Mouse (Mus musculus) retina, adult 2 months (tissue): ENCODE results near the gene Gm10428.
"Not testable (repeated sequence)": the region's sequence is repeated elsewhere in the genome, so short reads cannot be mapped to it uniquely, and the experiment has no call there.

Source experiments
- DNase-seq: peaks from one replicate; pipeline ENCODE4 v3.0.0-alpha.2; 2012; ENCODE audit warnings: low read depth, low spot score

Gene Gm10428

DNA sequence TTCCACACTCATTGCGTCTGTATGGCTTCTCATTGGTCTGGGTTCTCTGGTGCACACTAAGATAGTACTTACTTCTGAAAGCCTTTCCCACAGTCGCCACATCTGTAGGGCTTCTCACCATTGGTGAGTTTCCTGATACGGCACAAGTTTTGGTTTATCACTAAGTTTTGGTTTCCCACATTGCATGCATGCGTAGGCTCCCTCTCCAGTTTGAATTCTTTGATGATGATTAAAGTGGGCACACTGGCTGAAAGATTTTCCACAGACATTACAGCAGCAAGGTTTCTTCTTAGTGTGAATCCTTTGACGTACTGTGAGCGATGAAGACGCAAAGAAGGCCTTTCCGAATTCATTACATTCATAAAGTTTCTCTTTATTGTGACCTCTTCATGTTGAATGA is at the start of gene Gm10428:
Gm10428 (plus strand) TSS at position 321 of the 400 bp plus-strand sequence.
- no peak for DNase-seq

DNA sequence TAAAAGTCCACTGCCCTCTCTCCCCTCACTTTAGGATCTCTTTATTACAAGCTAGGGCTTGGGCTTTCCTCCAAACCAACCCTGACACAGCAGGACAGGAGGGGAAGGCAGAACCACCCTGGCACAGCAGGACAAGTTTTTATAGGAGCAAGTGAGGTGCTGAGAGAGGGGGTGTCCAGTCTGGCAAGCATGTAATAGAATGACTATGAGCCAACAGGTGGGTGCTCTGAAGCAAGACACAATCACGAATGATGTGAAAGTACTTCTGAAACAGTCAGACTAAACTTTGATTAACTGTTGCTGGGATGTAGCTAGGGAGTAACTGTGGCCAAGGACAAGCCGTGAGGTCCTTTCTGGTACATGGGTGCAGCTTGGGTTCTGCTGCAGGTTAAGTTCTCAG is 46.8 kb upstream of the Gm10428 start:
- no peak for DNase-seq

GRCm38 (mm10) chr11:62708252-62708651 is 44.6 kb upstream of the Gm10428 start:
- DNase-seq, result no peak

DNA sequence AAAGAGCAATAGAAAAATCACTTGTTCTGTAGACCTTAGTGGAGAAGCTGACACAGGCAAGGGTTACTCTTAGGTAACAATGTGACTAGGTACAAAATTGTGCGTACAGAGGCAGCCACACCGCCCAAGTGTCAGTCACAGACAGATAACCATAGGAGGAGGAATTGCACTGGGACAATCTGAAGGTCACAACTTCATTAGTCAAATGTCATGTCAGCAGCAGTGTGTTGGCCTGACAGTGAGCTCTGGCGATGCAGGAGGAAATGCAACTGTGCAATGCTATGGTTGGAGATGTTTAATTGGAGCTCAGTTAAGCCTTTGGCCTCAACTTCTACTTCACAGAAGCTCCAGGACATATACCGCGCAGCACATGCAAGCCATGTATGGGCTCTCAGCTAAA is 42.2 kb upstream of the Gm10428 start:
- DNase-seq, result no peak

DNA sequence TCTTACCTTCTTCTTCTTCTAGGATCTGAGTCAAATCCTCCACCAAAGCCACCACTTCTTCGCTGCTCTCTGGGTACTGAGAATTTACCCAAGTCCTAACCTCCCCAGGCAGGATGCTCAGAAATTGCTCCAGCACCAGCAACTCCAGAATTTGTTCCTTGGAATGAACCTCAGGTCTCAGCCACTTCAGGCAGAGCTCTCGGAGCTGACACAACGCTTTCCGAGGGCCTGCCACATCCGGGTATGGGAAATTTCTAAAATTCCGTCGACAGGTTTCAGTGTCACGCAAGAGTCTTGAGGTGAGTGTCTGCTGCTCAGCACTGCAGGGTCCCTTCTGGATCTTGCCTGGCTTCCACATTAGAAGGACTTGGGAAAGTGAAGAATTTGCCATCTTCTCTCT is 24.6 kb upstream of the Gm10428 start:
- DNase-seq, result no peak

DNA sequence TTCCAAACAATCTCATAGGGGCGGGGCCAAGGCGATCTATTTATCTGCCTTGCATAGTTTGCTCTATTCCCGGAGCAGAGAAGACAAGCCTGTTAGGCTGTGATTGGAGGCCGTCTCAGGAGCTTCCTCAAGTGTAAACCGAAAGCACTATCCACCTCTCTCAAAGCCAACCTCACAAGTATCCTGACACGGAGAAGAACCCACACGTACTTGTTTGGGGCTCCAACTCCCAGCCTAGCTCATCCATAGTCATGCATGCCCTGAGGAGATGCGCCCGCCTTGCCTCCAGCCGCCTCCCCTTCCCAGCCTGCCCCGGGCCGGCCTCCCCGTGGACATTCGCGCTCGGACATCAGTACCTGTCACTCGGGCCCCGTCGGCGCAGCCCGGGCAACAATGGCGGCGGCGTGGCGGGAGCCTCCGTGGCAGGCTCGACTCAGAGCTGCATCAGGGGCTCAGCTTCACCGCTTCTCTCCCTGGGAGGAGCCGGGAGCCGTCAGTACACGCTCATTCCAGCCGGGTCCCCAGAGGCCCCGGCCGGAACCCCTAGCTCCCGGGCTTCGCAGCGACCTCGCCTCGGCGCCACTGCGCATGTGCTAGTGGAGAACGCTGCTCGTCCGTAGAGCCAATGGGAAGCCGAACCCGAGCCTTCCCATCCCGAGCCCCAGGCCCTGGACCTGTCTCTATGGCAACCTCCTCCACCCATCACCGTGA is 21.4 kb upstream of the Gm10428 start, which contains the start of gene Zfp287:
Zfp287 (minus strand) TSS at position 595 of the 711 bp plus-strand sequence.
- DNase-seq, result peak; percentile 78

- no peak for DNase-seq
These were observed 20.9 kb upstream of the Gm10428 start for GRCm38 (mm10) chr11:62732022-62732387.

DNA sequence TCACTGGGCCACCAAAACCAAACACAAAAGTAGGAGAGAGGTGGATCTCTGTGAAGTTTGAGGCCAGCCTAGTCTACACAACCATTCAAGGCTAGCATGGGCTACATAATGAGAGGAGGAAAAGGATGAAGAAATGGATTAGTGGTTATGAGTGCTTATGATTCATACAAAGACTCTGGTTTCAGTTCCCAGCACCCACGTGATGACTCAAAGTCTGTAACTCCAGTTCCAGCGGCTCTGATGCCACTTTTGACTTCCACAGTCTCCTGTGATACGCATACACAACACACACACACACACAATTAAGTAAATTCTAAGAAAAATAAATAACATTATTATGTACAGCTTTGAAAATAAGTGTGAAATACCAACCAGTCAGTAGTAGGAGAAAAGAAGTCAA is 20.2 kb upstream of the Gm10428 start:
- DNase-seq, result no peak

- no peak for DNase-seq
These were observed 11.7 kb upstream of the Gm10428 start for GRCm38 (mm10) chr11:62741186-62741585.

GRCm38 (mm10) chr11:62742261-62742957 is 10.5 kb upstream of the Gm10428 start:
- no peak for DNase-seq

DNA sequence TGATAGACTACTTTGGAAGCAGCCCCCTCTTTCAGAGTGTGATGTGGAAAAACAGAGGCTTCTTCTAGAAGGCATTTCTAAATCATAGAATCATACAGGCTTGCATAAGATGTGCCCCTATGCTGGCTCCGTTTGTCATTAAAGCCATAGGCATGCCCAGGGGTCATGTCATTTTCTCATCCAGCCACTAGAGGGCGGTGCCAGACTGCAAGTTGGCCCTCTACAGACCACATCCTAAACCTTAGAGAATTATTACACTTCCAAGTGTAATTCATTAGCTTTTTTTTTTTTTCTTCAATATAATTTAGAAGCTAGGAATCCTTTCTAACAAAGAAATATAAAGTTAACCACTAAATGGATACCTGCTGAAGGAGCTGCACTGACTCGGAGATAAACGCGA is 8.8 kb upstream of the Gm10428 start:
- DNase-seq, result no peak

- DNase-seq, result peak; percentile 54
These were observed 6.8 kb upstream of the Gm10428 start for GRCm38 (mm10) chr11:62746001-62746533.

- DNase-seq, result no peak
These were observed 5.7 kb upstream of the Gm10428 start for GRCm38 (mm10) chr11:62747227-62747626.

- DNase-seq, result no peak
These were observed 4.8 kb upstream of the Gm10428 start for GRCm38 (mm10) chr11:62748062-62748461.

GRCm38 (mm10) chr11:62749445-62749844 is 3.5 kb upstream of the Gm10428 start:
- DNase-seq, result not testable (repeated sequence)

- no peak for DNase-seq
These were observed 709 bp upstream of the Gm10428 start for GRCm38 (mm10) chr11:62752191-62752590.

DNA sequence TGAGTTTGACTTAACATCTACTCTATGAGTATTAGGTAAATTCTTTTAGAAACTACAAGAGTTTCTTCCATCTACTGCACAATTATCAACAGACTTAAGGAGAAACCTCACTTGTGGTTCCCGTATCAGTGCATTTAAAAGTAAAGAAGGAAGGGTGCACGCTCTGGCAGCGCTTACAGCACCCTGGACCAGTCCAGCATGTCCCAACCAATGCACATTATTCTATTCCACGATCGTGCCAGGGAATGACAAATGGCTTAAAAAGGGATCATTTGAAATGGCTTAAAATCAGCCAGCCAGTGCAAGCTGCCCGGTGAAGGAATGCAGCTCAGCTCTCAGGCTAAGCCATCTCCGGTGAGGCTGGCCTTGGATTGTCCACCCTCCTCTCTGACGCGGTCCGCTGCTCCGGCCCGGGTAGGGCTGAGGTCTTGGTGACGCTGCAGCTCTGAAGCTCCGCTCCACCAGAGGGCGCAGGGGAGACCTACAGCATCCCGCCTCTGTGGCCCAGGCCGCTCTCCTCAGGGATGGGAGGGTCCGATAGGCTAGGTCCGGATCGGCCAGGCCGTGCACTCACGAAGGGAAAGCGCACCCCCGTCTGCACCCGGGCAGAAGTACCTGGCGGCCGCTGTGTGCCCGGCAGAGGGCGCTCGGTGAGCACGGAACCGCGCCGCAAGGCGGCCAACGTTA is 3.7 kb downstream of the Gm10428 start:
- DNase-seq, result peak; percentile 78

GRCm38 (mm10) chr11:62757143-62757507 is 4.2 kb downstream of the Gm10428 start:
- no peak for DNase-seq

DNA sequence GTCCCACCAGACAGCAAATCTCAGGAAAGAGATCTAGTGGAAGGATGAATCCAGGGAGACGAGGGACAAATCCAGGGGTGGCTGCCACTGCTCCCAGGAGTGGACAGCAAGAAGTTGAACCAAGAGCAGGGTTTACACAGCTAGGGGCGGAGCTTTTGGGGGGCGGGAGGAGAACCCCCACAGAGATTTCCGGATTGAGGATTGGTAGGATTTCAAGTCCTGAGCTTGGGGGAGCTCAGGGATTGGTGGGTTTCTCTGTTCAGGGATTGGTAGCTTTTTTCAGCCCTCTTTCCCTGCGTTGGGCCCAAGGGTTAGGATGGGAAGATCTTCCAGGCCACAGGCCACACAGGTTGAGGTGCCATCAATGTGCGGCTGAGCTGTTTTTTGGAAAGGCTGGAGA is 5.0 kb downstream of the Gm10428 start:
- no peak for DNase-seq

DNA sequence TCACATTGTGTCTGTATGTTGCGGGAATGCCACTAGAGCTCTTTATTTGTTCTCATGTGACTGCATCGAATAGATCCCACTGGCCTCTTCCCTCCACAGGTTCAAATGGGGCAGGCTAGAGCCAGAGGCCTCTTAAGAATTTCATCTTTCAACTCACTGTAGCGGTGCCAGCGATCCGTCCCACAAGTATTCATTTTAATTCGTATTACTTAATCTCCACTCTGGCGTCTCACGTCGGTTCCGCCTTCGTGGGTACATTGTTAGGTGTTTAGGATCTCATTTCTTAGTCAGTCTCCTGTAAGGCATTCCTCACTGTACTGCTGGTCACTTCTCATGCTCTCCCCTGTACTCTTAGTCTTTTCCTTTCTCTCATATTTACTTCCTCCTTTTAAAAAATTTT is 5.6 kb downstream of the Gm10428 start:
- no peak for DNase-seq

DNA sequence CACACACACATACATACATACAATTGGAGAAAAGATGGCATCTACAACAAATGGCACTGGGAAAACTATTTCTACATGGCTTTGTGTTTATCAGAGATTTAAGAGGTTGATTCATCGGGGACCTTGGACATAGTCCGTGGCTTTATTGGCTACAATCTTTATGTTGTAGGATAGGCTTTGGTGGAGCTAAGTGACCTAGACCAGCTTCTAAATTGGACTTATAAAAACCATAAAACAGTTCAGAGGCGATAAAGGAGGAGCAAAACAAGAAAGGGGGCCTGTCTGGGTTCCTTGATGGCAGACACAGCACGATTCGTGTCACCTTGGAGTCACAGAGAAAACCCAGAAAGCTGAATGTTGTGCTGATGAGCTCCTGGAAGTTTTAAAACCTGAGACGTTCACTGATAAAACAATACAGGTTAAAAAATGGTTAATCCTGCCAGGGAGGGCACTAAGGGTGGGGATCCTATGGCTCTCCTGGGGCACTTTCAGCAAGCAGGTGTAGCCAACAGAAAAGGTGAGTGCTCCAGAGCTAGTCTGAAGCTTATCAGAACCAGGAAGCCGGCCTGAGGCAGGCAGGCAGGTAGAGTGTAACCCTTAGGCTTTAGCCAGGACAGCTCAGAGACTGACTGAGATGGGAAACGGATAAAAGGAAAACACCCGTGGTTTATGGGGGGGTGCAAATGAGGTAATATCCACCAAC is 8.0 kb downstream of the Gm10428 start:
- no peak for DNase-seq

- no peak for DNase-seq
These were observed 23.6 kb downstream of the Gm10428 start for GRCm38 (mm10) chr11:62776510-62776909.
